Mouse (Mus musculus) thymus, postnatal 0 days (tissue): ENCODE data around the gene Slc30a3. TPM values are rescaled to one million over a fixed set of nuclear protein-coding genes. Genes with fewer than 3 reads are reported as not detected.
A peak's percentile ranks its signal among the peaks of the same experiment; 100 is the strongest.

Source experiments
- DNase-seq: peaks from one replicate; pipeline ENCODE4 v3.0.0-alpha.2; 2015; ENCODE audit warnings: low spot score
- polyA plus RNA-seq: library from polyadenylated mRNA; unstranded; fragments of >200 nt; fragmentation: Nextera tagmentation; extraction: Ambion mirVana; gene quantifications from 2 replicates; pipeline ENCODE4 v1.2.1, GENCODE M21; 2015

Gene Slc30a3
- polyA plus RNA-seq = 0.07 and 0.30 TPM in 2 replicates

- no peak for DNase-seq
Measured at GRCm38 (mm10) chr5:31108000-31108490, at the start of gene Slc30a3. Gene Slc30a3, minus strand, starts transcription at chr5:31108237.

GRCm38 (mm10) chr5:31154152-31154553, 46.1 kb upstream of the Slc30a3 start, which contains the start of gene Mpv17:
Gene Mpv17, minus strand, starts transcription at chr5:31154251.
- peak; percentile 77 for DNase-seq

GRCm38 (mm10) chr5:31153516-31154151, 45.6 kb upstream of the Slc30a3 start:
- DNase-seq = no peak

- DNase-seq = no peak
Measured at GRCm38 (mm10) chr5:31151746-31152145, 43.7 kb upstream of the Slc30a3 start.

GRCm38 (mm10) chr5:31149781-31150180, 41.7 kb upstream of the Slc30a3 start:
- DNase-seq = no peak

GRCm38 (mm10) chr5:31138968-31139425, 31.0 kb upstream of the Slc30a3 start:
- no peak for DNase-seq

- no peak for DNase-seq
Measured at GRCm38 (mm10) chr5:31138241-31138967, 30.4 kb upstream of the Slc30a3 start, which contains the start of gene Ucn. Gene Ucn, minus strand, starts transcription at chr5:31138829.

GRCm38 (mm10) chr5:31137658-31138057, 29.6 kb upstream of the Slc30a3 start:
- no peak for DNase-seq

GRCm38 (mm10) chr5:31136730-31137424, 28.8 kb upstream of the Slc30a3 start:
- DNase-seq = no peak

GRCm38 (mm10) chr5:31126050-31126449, 18.0 kb upstream of the Slc30a3 start:
- DNase-seq = no peak

- DNase-seq = no peak
Measured at GRCm38 (mm10) chr5:31123481-31123880, 15.4 kb upstream of the Slc30a3 start.

GRCm38 (mm10) chr5:31121111-31121510, 13.1 kb upstream of the Slc30a3 start:
- no peak for DNase-seq

- DNase-seq = no peak
Measured at GRCm38 (mm10) chr5:31116912-31117311, 8.9 kb upstream of the Slc30a3 start.

GRCm38 (mm10) chr5:31116354-31116753, 8.3 kb upstream of the Slc30a3 start, which contains the start of gene Trim54:
Gene Trim54, plus strand, starts transcription at chr5:31116712.
- no peak for DNase-seq

GRCm38 (mm10) chr5:31110781-31111180, 2.7 kb upstream of the Slc30a3 start:
- peak; percentile 26 for DNase-seq

- DNase-seq = no peak
Measured at GRCm38 (mm10) chr5:31105814-31106335, 2.2 kb downstream of the Slc30a3 start, which contains the start of gene Dnajc5g. Gene Dnajc5g, plus strand, starts transcription at chr5:31106285.

GRCm38 (mm10) chr5:31095711-31096480, 12.1 kb downstream of the Slc30a3 start:
- DNase-seq = no peak

GRCm38 (mm10) chr5:31094799-31095691, 13.0 kb downstream of the Slc30a3 start:
- DNase-seq = peak; percentile 18

GRCm38 (mm10) chr5:31094100-31094798, 13.8 kb downstream of the Slc30a3 start:
- peak; percentile 35 for DNase-seq
